Mouse (Mus musculus) embryo, embryonic 11 days (tissue): ENCODE measurements around the gene Sugt1.

ENCODE experiments used
- DNase-seq: peaks from one replicate; pipeline ENCODE4 v3.0.0-alpha.2; 2015

The Sugt1 gene

GRCm38 (mm10) chr14:79587139-79587851 lies at the start of gene Sugt1:
Gene Sugt1, plus strand, starts transcription at chr14:79587691.
- peak; percentile 97 for DNase-seq

- no peak for DNase-seq
These were observed 49.6 kb upstream of the Sugt1 start for GRCm38 (mm10) chr14:79537921-79538320.

- DNase-seq, result no peak
These were observed 45.9 kb upstream of the Sugt1 start for GRCm38 (mm10) chr14:79541606-79542005.

- no peak for DNase-seq
These were observed 38.1 kb upstream of the Sugt1 start for GRCm38 (mm10) chr14:79549343-79549742.

GRCm38 (mm10) chr14:79551929-79552328 lies 35.6 kb upstream of the Sugt1 start:
- no peak for DNase-seq

- DNase-seq, result no peak
These were observed 34.6 kb upstream of the Sugt1 start for GRCm38 (mm10) chr14:79552854-79553253.

GRCm38 (mm10) chr14:79557796-79558195 lies 29.7 kb upstream of the Sugt1 start:
- DNase-seq, result no peak

GRCm38 (mm10) chr14:79562745-79563144 lies 24.7 kb upstream of the Sugt1 start:
- DNase-seq, result peak; percentile 57

- DNase-seq, result peak; percentile 36
These were observed 22.7 kb upstream of the Sugt1 start for GRCm38 (mm10) chr14:79564784-79565183.

GRCm38 (mm10) chr14:79573482-79574191 lies 13.9 kb upstream of the Sugt1 start:
- no peak for DNase-seq

GRCm38 (mm10) chr14:79574361-79574760 lies 13.1 kb upstream of the Sugt1 start:
- DNase-seq, result no peak

- DNase-seq, result no peak
These were observed 3.8 kb upstream of the Sugt1 start for GRCm38 (mm10) chr14:79583526-79584245.

GRCm38 (mm10) chr14:79586499-79587138 lies 872 bp upstream of the Sugt1 start:
- DNase-seq, result no peak

- no peak for DNase-seq
These were observed 350 bp downstream of the Sugt1 start for GRCm38 (mm10) chr14:79587852-79588229.

- no peak for DNase-seq
These were observed 1.1 kb downstream of the Sugt1 start for GRCm38 (mm10) chr14:79588534-79588951.

- DNase-seq, result no peak
These were observed 1.9 kb downstream of the Sugt1 start for GRCm38 (mm10) chr14:79589401-79589800.

GRCm38 (mm10) chr14:79590916-79591315 lies 3.4 kb downstream of the Sugt1 start:
- DNase-seq, result no peak

GRCm38 (mm10) chr14:79591611-79592010 lies 4.1 kb downstream of the Sugt1 start:
- no peak for DNase-seq

- DNase-seq, result no peak
These were observed 6.6 kb downstream of the Sugt1 start for GRCm38 (mm10) chr14:79594069-79594468.

- DNase-seq, result no peak
These were observed 9.1 kb downstream of the Sugt1 start for GRCm38 (mm10) chr14:79596602-79597001.

GRCm38 (mm10) chr14:79605881-79606280 lies 18.4 kb downstream of the Sugt1 start:
- no peak for DNase-seq

GRCm38 (mm10) chr14:79606392-79606791 lies 18.9 kb downstream of the Sugt1 start:
- DNase-seq, result no peak

GRCm38 (mm10) chr14:79606867-79607266 lies 19.4 kb downstream of the Sugt1 start:
- DNase-seq, result no peak
